Mouse (Mus musculus): Measurements from ENCODE around the gene Twf2.

Twf2 gene

DNA sequence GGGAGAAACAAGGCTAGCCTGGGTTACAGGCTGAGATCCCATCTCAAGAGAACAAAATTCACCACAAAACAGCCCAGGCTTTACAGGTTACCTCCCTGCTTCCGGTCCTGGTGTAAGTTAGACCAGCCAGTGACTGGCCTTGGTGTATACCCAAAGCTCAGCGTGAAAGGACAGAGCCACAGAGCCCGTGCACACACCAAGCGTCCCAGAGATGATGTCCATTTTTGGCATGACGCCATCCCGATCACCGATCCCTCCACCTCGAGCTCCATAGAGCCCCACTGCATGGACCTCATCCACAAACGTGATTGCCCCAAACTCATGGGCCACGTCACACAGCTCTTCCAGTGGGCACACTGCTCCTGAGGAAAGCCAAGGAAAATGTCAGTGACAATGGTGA is 35.0 kb downstream of the Twf2 start:
- no peak for DNase-seq (ENCODE audit: low spot score)

DNA sequence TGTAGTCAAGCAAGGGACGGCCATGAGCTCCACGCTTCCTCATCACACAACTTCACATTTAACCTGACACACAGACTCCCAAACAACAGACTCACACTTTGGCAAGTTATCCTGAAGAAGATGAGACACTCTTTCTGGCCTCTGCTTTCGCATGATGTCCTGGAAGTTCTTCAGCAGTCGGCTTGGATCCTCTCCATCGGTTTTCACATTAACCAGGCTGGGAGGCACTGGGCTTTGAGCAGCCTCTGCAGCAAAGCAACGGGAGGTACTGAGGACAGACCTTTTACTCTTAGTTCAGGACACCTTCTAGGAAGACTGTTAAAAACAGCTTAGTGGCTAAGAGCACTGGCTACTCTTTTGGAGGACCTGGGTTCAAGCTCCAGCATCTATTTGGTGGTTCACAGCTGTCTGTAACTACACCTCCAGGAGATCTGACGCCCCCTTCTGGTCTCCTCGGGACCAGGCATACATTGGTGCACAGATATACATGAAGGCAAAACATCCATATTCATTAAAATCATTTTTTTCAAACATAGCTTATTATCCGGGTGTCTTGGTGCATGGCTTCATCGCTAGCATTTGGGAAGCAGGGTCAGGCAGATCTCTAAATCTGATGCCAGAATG is 38.7 kb downstream of the Twf2 start:
- no peak for DNase-seq (ENCODE audit: low spot score)

GRCm38 (mm10) chr9:106242813-106243488 is 40.0 kb downstream of the Twf2 start:
- no peak for DNase-seq (ENCODE audit: low spot score)

DNA sequence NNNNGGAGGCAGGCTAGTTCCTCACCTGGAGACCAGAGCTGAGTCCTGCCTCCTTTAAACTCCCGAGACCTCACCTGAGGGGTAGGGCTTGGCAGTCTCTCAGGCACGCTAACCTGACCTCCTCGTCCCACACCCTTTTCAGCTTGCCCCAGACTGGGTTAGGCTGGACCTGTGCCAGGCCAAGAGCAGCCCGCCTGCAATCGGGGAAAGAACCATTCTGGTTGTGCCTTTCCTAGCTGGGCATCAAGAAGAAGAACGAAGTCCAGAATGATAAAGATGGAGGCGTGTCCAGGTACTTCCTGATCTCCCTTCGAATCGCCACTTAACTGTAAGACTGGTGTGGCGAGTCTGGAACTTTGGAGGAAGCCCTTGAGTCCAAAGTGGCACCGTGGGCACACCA is 46.6 kb downstream of the Twf2 start:
- DNase-seq (ENCODE audit: low spot score) = no peak

DNA sequence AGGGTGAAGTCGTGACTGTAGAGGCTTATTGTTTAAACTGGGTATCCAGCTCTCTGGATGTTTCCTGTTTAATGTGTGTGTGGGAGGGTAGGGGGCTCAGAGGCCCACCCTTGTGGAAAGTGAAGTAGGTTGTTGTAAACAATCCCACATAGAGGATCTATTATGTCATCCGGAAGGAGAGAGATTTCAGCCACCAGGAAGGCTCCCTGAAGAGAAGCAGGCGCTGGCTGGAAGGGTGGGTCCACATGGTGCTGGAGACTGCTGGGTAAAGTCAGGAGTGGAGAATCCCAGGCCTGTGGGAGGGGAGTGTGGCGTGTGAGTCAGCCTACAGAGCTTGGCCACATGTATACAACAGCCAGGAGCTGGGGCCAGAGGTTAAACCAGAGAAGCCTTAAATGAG is 47.3 kb downstream of the Twf2 start:
- no peak for DNase-seq (ENCODE audit: low spot score)

- DNase-seq (ENCODE audit: low spot score) = no peak
Observed at GRCm38 (mm10) chr9:106251066-106251465, 48.2 kb downstream of the Twf2 start.

GRCm38 (mm10) chr9:106254001-106254400 is 51.1 kb downstream of the Twf2 start:
- no peak for DNase-seq (ENCODE audit: low spot score)

- DNase-seq (ENCODE audit: low spot score) = no peak
Observed at GRCm38 (mm10) chr9:106258412-106258811, 55.5 kb downstream of the Twf2 start.

GRCm38 (mm10) chr9:106258990-106259389 is 56.1 kb downstream of the Twf2 start:
- no peak for DNase-seq (ENCODE audit: low spot score)

DNA sequence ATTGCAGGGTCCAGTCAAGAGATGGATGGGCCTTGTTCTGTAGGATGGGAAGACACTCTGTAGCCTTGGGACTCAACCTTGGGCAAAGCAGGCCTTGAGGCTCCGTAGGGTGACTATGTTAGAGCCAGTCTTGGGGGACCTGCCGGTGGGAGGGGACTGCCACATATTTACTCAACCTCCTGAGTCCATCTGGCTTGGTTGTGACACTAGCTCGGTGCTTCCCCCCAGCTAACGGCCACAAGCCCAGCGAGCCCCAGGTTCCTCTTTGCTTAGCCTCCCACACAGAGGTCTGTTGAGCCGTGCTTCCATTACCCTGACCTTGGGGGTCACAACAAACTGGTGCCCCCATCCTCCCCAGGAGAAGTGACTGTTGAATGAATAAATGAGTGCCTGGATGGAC is 58.1 kb downstream of the Twf2 start:
- DNase-seq (ENCODE audit: low spot score) = no peak

DNA sequence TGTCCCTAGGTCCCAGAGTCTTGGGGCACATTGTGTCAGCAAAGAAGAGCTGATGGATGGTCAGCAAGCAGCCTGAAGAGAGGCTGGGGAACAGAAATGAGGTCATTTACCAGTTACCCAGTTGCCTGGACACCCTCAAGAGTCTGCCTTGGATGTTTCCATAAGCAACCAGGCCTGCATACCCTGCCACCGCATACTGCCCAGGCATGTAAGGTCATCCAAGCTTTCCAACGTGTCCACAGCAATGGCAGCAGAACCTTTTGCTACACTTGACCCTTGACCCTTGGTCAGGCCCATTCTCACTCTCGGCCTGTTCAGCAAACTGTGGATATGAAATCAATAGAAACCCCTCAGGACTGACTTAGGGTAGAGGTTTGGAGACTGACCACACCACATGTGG is 58.6 kb downstream of the Twf2 start:
- no peak for DNase-seq (ENCODE audit: low spot score)

DNA sequence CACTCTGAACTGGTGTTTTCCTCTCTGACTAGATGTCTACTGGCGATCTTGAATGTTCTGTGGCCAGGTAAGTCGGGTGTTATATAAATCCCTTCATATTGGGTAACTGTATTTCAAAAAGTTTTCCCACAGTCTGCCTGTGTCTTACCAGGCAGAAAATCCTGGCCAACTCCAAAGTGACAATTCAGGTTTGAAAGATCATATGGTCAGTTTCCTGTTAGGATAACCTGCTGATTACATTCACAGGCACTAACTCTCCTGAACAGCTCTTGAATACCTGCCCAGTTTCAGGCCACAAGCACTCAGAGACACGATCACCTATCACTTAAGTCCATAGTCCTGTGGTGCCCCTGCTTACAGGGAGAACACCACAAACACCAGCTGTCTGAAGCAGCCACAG is 59.2 kb downstream of the Twf2 start:
- DNase-seq (ENCODE audit: low spot score) = no peak

GRCm38 (mm10) chr9:106263381-106263924 is 60.5 kb downstream of the Twf2 start:
- DNase-seq (ENCODE audit: low spot score) = peak; percentile 22
